Mouse (Mus musculus): ENCODE measurements around the gene Pknox2.

The Pknox2 gene

GRCm38 (mm10) chr9:37051669-37052068 lies 95.5 kb downstream of the Pknox2 start:
- WGBS = 85% methylated on average over 4 of the region's 4 CpGs

GRCm38 (mm10) chr9:37047490-37047889 lies 99.7 kb downstream of the Pknox2 start:
- 60% methylated on average over 5 of the region's 5 CpGs for WGBS

- WGBS = 83% methylated on average over 1 of the region's 1 CpGs
Observed at GRCm38 (mm10) chr9:37045875-37046274, 101.3 kb downstream of the Pknox2 start.

- WGBS = 74% methylated on average over 1 of the region's 1 CpGs
Observed at GRCm38 (mm10) chr9:37044165-37044564, 103.0 kb downstream of the Pknox2 start.

- WGBS = 49% methylated on average over 3 of the region's 3 CpGs
Observed at GRCm38 (mm10) chr9:37038859-37039258, 108.3 kb downstream of the Pknox2 start.

GRCm38 (mm10) chr9:37038445-37038844 lies 108.8 kb downstream of the Pknox2 start:
- WGBS = 39% methylated on average over 7 of the region's 7 CpGs

GRCm38 (mm10) chr9:37037405-37037804 lies 109.8 kb downstream of the Pknox2 start:
- 67% methylated on average over 12 of the region's 12 CpGs for WGBS

- 97% methylated on average over 3 of the region's 3 CpGs for WGBS
Observed at GRCm38 (mm10) chr9:37035248-37035647, 112.0 kb downstream of the Pknox2 start.

- 56% methylated on average over 1 of the region's 1 CpGs for WGBS
Observed at GRCm38 (mm10) chr9:37034316-37034715, 112.9 kb downstream of the Pknox2 start.

- 57% methylated on average over 9 of the region's 9 CpGs for WGBS
Observed at GRCm38 (mm10) chr9:37030347-37031213, 116.6 kb downstream of the Pknox2 start.

- WGBS = 78% methylated on average over 3 of the region's 3 CpGs
Observed at GRCm38 (mm10) chr9:37029811-37030346, 117.3 kb downstream of the Pknox2 start.

- WGBS = 53% methylated on average over 7 of the region's 7 CpGs
Observed at GRCm38 (mm10) chr9:37027825-37028575, 119.2 kb downstream of the Pknox2 start.

- 62% methylated on average over 3 of the region's 3 CpGs for WGBS
Observed at GRCm38 (mm10) chr9:37025913-37026312, 121.3 kb downstream of the Pknox2 start.

GRCm38 (mm10) chr9:37021586-37022230 lies 125.5 kb downstream of the Pknox2 start:
- 44% methylated on average over 3 of the region's 3 CpGs for WGBS

- WGBS = 33% methylated on average over 1 of the region's 1 CpGs
Observed at GRCm38 (mm10) chr9:37018154-37018553, 129.1 kb downstream of the Pknox2 start.

GRCm38 (mm10) chr9:37017169-37017568 lies 130.0 kb downstream of the Pknox2 start:
- 80% methylated on average over 7 of the region's 7 CpGs for WGBS

- WGBS = 33% methylated on average over 8 of the region's 8 CpGs
Observed at GRCm38 (mm10) chr9:37013565-37013964, 133.6 kb downstream of the Pknox2 start.

- 58% methylated on average over 5 of the region's 5 CpGs for WGBS
Observed at GRCm38 (mm10) chr9:37008090-37008489, 139.1 kb downstream of the Pknox2 start.

- 55% methylated on average over 6 of the region's 6 CpGs for WGBS
Observed at GRCm38 (mm10) chr9:37004676-37005075, 142.5 kb downstream of the Pknox2 start.

- WGBS = 32% methylated on average over 7 of the region's 7 CpGs
Observed at GRCm38 (mm10) chr9:37001935-37002535, 145.2 kb downstream of the Pknox2 start.

- 61% methylated on average over 3 of the region's 3 CpGs for WGBS
Observed at GRCm38 (mm10) chr9:36999393-36999792, 147.8 kb downstream of the Pknox2 start.
